Mouse (Mus musculus) mature B cell (primary cell): ENCODE measurements around the gene Fcrla.

Experiments
- in situ Hi-C: fragments of 300-500 bp; cut with MboI; formaldehyde crosslinking; loops from 2 replicates; pipeline ENCODE4 v1.14.3; 2019

The Fcrla gene

DNA sequence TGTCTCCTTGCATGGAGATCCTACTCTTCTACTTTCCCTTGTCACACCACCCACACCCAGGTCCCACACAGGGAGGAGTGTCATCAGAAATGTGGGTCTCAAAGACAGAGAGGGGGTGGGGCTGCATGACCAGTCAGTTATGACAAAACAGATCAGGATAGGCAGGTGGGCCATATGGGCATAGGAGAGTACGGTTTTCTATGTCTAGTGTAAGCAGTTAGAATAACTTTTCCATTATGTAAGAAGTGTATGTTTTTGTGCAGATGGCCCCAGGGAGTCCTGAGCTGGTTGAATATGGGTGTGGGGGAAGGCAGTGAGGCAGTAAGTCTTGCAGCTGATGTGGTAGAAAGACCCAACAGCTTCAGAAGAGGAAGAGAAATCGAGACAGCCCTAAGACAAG, 1.1 kb upstream of the Fcrla start:
- in situ Hi-C loops = no loop called here

- in situ Hi-C loops = no loop called here
Measured at GRCm38 (mm10) chr1:170926941-170927340, 442 bp downstream of the Fcrla start.

- in situ Hi-C loops = no loop called here
Measured at GRCm38 (mm10) chr1:170924485-170924884, 2.9 kb downstream of the Fcrla start.

GRCm38 (mm10) chr1:170919308-170919707, 8.1 kb downstream of the Fcrla start:
- in situ Hi-C loops = no loop called here

DNA sequence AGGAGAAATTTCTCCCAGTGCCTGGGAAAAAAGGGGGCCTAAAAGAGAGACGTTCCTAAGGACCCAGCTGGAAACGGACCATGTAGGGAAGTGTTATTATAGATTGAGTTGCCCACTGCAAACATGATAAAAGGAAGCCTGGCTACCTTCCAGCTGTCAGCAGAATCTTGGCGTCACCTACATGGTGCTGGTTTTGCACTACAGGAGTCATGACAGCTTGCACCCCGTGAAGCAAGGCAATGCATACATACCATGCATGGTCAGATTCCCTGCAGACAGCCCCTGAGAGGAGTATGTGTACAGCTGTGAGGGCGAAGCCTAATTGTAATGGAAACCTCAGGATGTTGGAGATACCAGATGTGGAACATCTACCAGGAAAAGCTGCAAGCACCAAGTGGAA, 11.7 kb downstream of the Fcrla start:
- in situ Hi-C loops = no loop called here

GRCm38 (mm10) chr1:170912891-170913615, 14.3 kb downstream of the Fcrla start, which contains the start of gene Fcrlb:
TSS of gene Fcrlb (minus strand) at chr1:170912941.
- in situ Hi-C loops = no loop called here

DNA sequence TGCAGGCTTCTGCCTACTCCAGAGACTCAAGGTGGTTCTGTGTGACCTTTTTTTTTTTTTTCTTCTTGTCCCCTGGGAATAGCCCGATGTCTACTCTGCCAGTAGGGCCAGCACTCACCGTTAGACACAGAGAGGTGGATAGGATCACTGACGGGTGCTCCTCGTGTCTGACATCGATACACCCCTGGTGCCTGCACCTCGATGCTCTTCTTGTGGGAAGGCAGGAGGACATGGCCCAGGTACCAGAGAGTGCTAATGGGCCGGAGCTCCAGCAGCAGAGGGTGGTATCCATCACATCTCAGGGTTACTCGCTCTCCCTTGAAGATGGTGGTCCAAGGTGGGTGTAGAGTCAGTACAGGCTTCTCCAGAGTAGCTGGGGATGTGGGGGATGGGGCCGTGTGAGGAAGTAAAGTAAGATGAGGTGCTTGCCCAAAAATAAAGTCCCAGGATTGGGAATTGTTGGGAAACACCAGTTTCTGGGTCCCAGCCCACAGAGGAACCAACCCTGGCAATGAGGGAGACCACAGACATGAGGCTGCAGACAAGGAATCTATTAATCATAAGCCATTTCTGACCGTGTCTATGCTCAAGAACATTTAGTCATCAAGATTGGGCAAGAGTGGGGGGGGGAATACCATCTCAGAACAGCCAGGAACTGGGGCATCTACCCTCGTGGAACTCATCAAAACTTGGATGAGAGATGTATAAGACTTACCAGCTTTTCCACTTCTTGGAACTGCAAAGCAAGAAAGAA, 15.3 kb downstream of the Fcrla start:
- in situ Hi-C loops = no loop called here

DNA sequence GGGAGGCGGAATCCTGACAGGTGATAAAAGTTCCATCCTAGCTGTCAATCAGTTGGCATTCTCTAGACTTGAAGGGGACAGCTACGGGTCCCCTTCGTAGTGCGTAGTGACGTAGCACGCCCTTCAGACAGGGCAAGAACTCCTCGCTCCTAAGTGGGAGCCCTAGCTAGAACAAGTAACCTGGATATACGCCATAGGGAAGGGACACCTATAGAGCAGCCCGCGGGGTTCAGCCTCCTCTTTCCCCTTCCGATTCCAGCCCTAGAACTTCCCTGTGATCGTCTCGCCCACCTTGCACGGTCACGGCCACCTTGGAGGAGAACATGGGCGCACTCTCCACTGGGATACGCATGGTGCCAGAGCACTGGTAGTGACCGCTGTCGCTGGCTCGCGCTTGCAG, 19.0 kb downstream of the Fcrla start:
- in situ Hi-C loops = loop anchor here (5.0 kb wide), 1 partner anchor 84 kb away; no protein-coding TSS in a partner anchor

DNA sequence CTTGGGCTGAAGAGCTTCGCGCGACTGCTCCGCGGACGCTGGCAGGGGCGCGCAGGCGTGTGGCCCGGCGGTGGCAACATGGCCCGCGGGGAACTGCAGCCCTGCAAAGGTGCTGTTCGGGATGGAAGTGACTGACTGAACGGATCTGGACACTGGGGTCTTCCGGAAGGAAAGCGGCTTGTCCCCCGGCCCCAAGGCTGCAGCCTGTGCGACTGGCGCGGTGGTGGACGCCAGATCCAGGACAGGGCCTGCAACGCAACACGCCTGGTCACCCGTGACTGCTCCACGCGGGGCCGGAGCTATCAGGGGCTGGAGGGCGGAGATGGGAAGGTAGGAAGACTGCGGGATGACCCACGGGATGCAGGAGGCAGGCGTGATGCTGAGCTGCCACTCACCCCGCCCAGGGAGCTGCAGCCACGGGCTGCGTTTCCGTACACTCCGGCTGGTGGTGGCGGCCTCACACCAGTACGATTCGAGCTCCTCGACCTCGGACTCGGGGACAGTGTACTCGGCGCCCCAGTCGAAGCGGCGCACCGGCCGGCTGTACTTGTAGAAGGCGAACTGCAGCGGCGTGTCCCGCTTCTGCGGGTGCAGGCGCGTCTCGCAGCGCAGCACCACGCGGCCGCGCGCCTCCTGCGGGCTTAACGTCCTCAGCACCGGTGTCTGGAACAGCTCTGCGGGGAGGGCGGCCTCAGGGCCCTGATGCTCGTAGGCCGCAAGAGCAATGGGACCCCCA, 19.8 kb downstream of the Fcrla start:
- in situ Hi-C loops = loop anchor here (5.0 kb wide), 1 partner anchor 85 kb away; no protein-coding TSS in a partner anchor

- in situ Hi-C loops = loop anchor here (5.0 kb wide), 1 partner anchor 85 kb away; no protein-coding TSS in a partner anchor
Measured at GRCm38 (mm10) chr1:170907111-170907455, 20.3 kb downstream of the Fcrla start.

- in situ Hi-C loops = no loop called here
Measured at GRCm38 (mm10) chr1:170903485-170903884, 23.9 kb downstream of the Fcrla start.

- in situ Hi-C loops = no loop called here
Measured at GRCm38 (mm10) chr1:170901536-170902238, 25.7 kb downstream of the Fcrla start.

DNA sequence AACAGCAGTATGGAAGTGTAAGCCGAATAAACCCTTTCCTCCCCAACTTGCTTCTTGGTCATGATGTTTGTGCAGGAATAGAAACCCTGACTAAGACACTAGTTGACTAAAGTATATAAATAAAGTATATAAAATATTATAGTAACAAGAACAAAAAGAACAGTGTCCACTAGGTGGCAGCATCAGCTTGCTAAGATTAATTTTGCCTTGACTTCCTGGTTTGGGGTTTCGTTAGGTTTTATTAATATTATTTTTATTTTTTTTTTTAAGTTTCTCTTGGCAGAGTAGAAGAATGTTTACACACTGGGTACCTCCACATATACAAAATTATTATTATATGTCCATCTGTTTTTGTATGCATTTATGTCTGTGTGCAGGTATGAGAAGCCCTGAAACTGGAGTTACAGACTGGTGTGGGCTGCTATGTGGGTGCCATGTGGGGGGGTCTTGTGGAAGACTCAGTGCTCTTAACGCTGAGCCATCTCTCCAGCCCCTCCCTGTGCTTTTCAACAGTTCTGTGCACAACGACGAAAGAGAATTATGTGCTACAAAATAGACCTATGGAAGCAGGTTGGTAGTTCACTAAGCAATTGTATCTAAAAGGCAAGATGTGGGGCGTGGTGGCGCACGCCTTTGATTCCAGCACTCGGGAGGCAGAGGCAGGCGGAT, 26.4 kb downstream of the Fcrla start:
- in situ Hi-C loops = no loop called here

GRCm38 (mm10) chr1:170898413-170899075, 28.8 kb downstream of the Fcrla start:
- in situ Hi-C loops = loop anchor here (10.0 to 25.0 kb wide), 3 partner anchors 206 to 1189 kb away; partner anchors contain the start of genes Apoa2, Copa, Ncstn and Tomm40l

DNA sequence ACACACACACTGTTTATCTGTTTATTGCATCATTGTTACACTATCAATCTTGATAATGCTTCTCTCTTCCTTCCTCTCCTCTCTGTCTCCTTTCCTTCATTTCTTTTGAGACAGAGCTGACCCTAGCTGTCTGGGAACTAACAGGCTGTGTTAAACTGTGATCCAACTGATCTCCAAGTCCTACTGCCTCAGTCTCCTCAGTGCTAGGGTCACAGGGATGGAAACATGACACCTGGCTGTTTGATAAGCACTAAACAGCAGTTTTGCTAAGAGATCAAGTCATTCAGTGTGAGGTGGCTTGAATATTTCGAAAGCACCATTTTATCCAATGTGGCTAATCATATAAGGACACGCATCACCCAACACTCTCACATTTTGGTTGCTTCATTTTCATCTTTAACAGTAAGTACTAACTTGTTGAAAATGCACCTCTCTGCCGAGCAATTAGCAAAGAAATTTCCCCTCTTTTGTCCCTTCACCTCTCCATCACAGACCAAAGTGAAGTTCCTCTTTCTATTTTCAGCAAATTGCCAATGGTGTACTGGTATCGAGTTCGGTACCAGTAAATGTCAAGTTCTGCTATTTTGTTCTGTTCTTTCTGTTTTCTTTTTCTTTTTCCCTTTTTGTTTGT, 30.6 kb downstream of the Fcrla start:
- in situ Hi-C loops = loop anchor here (10.0 to 25.0 kb wide), 3 partner anchors 208 to 1191 kb away; partner anchors contain the start of genes Apoa2, Copa, Ncstn and Tomm40l

- in situ Hi-C loops = loop anchor here (10.0 to 25.0 kb wide), 3 partner anchors 210 to 1192 kb away; partner anchors contain the start of genes Apoa2, Copa, Ncstn and Tomm40l
Measured at GRCm38 (mm10) chr1:170894603-170895602, 32.5 kb downstream of the Fcrla start.

GRCm38 (mm10) chr1:170892279-170892678, 35.1 kb downstream of the Fcrla start:
- in situ Hi-C loops = loop anchor here (10.0 to 25.0 kb wide), 3 partner anchors 213 to 1195 kb away; partner anchors contain the start of genes Apoa2, Copa, Ncstn and Tomm40l

GRCm38 (mm10) chr1:170891646-170892045, 35.7 kb downstream of the Fcrla start:
- in situ Hi-C loops = loop anchor here (10.0 to 25.0 kb wide), 3 partner anchors 213 to 1196 kb away; partner anchors contain the start of genes Apoa2, Copa, Ncstn and Tomm40l
